Mouse (Mus musculus) forebrain, embryonic 12.5 days (tissue): ENCODE measurements around the gene Palld. TPM values are rescaled to one million over a fixed set of nuclear protein-coding genes. Genes with fewer than 3 reads are reported as not detected.
A peak's percentile ranks its signal among the peaks of the same experiment; 100 is the strongest.

ENCODE experiments used
- ATAC-seq: fragments of 200-750 bp; cut with Nextera tagmentation; 2 replicates; pipeline ENCODE4 v1.8.0; 2017; ENCODE audit warnings: moderate TSS enrichment; ENCODE audit not compliant: low FRiP score
- H3K27ac ChIP-seq: fragments of 300-500 bp; sonication (generic); 2 replicates; pipeline ENCODE4 v1.5.1; 2016; ENCODE audit warnings: mild to moderate bottlenecking
- H3K27me3 ChIP-seq: fragments of 300-500 bp; sonication (generic); 2 replicates; pipeline ENCODE4 v1.6.1; 2016; ENCODE audit warnings: mild to moderate bottlenecking
- H3K36me3 ChIP-seq: fragments of 300-500 bp; sonication (generic); replicated peaks from 2 replicates; pipeline ENCODE4 v1.6.1; 2016; ENCODE audit warnings: mild to moderate bottlenecking
- H3K4me1 ChIP-seq: fragments of 300-500 bp; sonication (generic); 2 replicates; pipeline ENCODE4 v1.6.1; 2016
- H3K4me2 ChIP-seq: fragments of 300-500 bp; sonication (generic); 2 replicates; pipeline ENCODE4 v1.6.1; 2016; ENCODE audit warnings: mild to moderate bottlenecking, moderate library complexity
- H3K4me3 ChIP-seq: fragments of 300-500 bp; sonication (generic); replicated peaks from 2 replicates; pipeline ENCODE4 v1.5.1; 2016; ENCODE audit warnings: mild to moderate bottlenecking
- H3K9ac ChIP-seq: fragments of 300-500 bp; sonication (generic); 2 replicates; pipeline ENCODE4 v1.6.1; 2016; ENCODE audit warnings: mild to moderate bottlenecking
- H3K9me3 ChIP-seq: fragments of 300-500 bp; sonication (generic); 2 replicates; pipeline ENCODE4 v1.6.1; 2016
- WGBS: fragments of 180-500 bp; shearing (Covaris S2); methylation state at CpG from one replicate; pipeline ENCODE4 v1.1.7; 2016; 5-methylcytosine and 5-hydroxymethylcytosine counted together
- polyA plus RNA-seq: library from polyadenylated mRNA; unstranded; fragments of >200 nt; fragmentation: Nextera tagmentation; extraction: Ambion mirVana; gene quantifications from 2 replicates; pipeline ENCODE4 v1.2.1, GENCODE M21; 2016

Palld gene
- polyA plus RNA-seq, 1 experiment from 2014 or later: 56.0 TPM

- Histone ChIP-seq H3K4me3 (no peak overlapping the region), H3K4me2 (no peak overlapping the region), H3K27ac (no peak overlapping the region), H3K27me3 (no peaks in the 10 kb centered on the region), H3K36me3 (no peaks in the 10 kb centered on the region), H3K9ac (no peak overlapping the region), H3K4me1 (no peaks in the 10 kb centered on the region), H3K9me3 (no peaks in the 10 kb centered on the region)
- WGBS: 79% methylated on average over 13 of the region's 13 CpGs
- ATAC-seq: no peak
Measured at GRCm38 (mm10) chr8:61908303-61909215, 6.1 kb upstream of the Palld start.

- H3K9me3 ChIP-seq: no peaks in the 10 kb centered on the region
- no peaks in the 10 kb centered on the region for H3K36me3 ChIP-seq
- no peak overlapping the region for H3K27ac ChIP-seq
- 29% methylated on average over 6 of the region's 6 CpGs for WGBS
- no peak overlapping the region for H3K4me3 ChIP-seq
- H3K4me2 ChIP-seq: no peak overlapping the region
- no peak overlapping the region for H3K9ac ChIP-seq
- peaks cover 5% of the 10 kb centered on the region; the same call in 1 of the 2 replicates for H3K4me1 ChIP-seq
- no peak for ATAC-seq
- H3K27me3 ChIP-seq: no peaks in the 10 kb centered on the region
Measured at GRCm38 (mm10) chr8:61901028-61901717, 1.3 kb downstream of the Palld start.

DNA sequence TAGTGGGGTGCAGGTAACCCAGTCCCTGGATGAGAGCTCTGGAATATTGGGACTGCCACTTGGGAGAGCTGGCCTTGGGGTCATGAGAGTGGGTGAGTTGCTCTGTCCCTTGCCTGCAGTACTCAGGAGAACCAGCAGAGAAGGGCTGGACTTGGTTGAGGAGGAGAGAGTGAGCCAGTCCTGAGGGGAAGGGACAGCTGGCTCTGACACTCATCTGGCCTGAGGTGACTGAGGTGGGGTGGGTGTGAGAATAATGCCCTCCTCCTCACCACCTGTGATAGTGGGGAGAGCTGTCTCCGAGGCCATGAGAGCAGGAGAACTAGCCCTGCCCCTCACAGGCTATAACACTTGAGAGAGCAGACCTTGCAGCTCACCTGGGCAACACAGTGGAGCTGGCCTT is 5.1 kb downstream of the Palld start:
- 72% methylated on average over 1 of the region's 1 CpGs for WGBS

DNA sequence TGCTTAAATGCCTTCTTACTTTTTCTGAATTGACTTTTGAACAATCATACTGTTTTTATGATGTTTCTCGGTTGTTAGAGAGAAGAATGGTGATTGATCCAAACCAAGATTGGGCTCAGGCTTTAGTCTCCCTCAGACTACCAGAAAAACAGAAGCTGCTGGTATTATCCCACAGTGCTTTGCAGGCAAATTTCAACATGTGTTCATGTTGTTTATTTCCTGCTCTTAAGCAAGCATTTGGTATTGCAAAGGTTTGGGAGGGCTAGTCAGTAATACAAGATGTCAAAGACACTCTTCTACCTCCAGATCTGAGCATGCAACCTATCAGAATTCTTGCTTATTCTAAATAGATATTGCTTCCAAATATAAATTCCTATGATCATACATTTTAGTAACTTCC is 5.7 kb downstream of the Palld start:
- Histone ChIP-seq H3K4me3 (no peak overlapping the region), H3K27me3 (no peaks in the 10 kb centered on the region), H3K27ac (no peak overlapping the region), H3K36me3 (no peaks in the 10 kb centered on the region), H3K9ac (no peak overlapping the region), H3K4me2 (no peak overlapping the region), H3K9me3 (no peaks in the 10 kb centered on the region), H3K4me1 (peaks cover 5% of the 10 kb centered on the region; the same call in 1 of the 2 replicates)
- WGBS: 91% methylated on average over 1 of the region's 1 CpGs
- no peak for ATAC-seq

More for the DNA sequence above, 5.1 kb downstream of the Palld start:
- ATAC-seq: no peak
- Histone ChIP-seq H3K4me3 (no peak overlapping the region), H3K9ac (no peak overlapping the region), H3K4me2 (no peak overlapping the region), H3K36me3 (no peaks in the 10 kb centered on the region), H3K27me3 (no peaks in the 10 kb centered on the region), H3K27ac (no peak overlapping the region), H3K4me1 (peaks cover 5% of the 10 kb centered on the region; the same call in 1 of the 2 replicates), H3K9me3 (no peaks in the 10 kb centered on the region)

DNA sequence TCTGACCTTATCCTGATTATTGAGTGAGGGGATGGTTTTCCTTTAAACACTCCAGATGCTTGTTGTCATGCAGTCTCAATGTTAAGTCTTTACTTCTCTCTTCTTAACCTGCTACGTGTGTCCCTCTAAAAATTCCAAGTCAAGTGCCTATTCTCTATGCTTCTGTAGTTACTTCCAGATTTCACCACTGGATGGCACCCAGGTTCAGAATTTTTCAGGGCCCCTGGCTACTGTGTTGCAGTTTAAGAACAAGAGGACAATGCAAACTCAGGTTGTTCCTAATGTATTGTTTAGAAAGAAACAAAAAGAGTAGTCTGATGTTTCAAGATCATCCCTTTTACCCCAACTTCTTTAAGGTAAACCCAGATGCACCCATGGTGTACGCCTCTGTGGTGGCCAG is 8.4 kb downstream of the Palld start:
- no peaks in the 10 kb centered on the region for H3K36me3 ChIP-seq
- H3K9me3 ChIP-seq: no peaks in the 10 kb centered on the region
- H3K4me3 ChIP-seq: no peak overlapping the region
- H3K9ac ChIP-seq: no peak overlapping the region
- H3K4me1 ChIP-seq: no peaks in the 10 kb centered on the region
- no peaks in the 10 kb centered on the region for H3K27me3 ChIP-seq
- no peak overlapping the region for H3K27ac ChIP-seq
- 0 out of 2 replicates have a peak, but pooled peaks have one; percentile 49 for ATAC-seq
- no peak overlapping the region for H3K4me2 ChIP-seq
- 53% methylated on average over 2 of the region's 2 CpGs for WGBS

GRCm38 (mm10) chr8:61877607-61878006 is 24.9 kb downstream of the Palld start:
- H3K27ac ChIP-seq: no peak overlapping the region
- no peak overlapping the region for H3K9ac ChIP-seq
- no peak overlapping the region for H3K4me2 ChIP-seq
- 85% methylated on average over 7 of the region's 7 CpGs for WGBS
- no peaks in the 10 kb centered on the region for H3K36me3 ChIP-seq
- no peak for ATAC-seq
- no peaks in the 10 kb centered on the region for H3K27me3 ChIP-seq
- H3K9me3 ChIP-seq: no peaks in the 10 kb centered on the region
- H3K4me3 ChIP-seq: no peak overlapping the region
- no peaks in the 10 kb centered on the region for H3K4me1 ChIP-seq

DNA sequence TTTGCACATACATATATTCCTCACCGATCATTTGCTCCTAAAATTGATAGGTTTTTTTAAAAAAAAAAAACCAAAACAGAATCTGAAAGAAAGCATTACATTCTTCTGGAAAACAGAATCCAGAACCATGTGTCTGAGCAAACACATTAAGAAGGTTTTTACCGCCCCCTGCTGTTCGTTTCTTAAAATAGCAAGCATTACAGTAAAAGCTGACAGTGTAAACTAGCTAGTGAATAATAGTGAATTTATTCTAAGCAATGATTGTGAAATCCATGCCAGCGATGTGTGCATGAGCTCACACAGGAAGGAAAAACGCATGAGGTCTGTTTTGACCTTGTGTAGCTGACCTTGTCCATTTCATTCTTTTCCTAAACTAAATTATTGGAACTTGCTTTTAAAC is 27.2 kb downstream of the Palld start:
- 10% methylated on average over 5 of the region's 5 CpGs for WGBS
- H3K4me2 ChIP-seq: no peak overlapping the region
- no peaks in the 10 kb centered on the region for H3K4me1 ChIP-seq
- no peak overlapping the region for H3K27ac ChIP-seq
- H3K36me3 ChIP-seq: no peaks in the 10 kb centered on the region
- no peaks in the 10 kb centered on the region for H3K27me3 ChIP-seq
- H3K9ac ChIP-seq: no peak overlapping the region
- H3K9me3 ChIP-seq: no peaks in the 10 kb centered on the region
- peak; percentile 79 for ATAC-seq
- H3K4me3 ChIP-seq: no peak overlapping the region

- WGBS: 40% methylated on average over 9 of the region's 9 CpGs
- no peak overlapping the region for H3K4me3 ChIP-seq
- H3K27ac ChIP-seq: no peak overlapping the region
- no peak overlapping the region for H3K4me2 ChIP-seq
- H3K27me3 ChIP-seq: no peaks in the 10 kb centered on the region
- no peaks in the 10 kb centered on the region for H3K9me3 ChIP-seq
- H3K4me1 ChIP-seq: no peaks in the 10 kb centered on the region
- no peak overlapping the region for H3K9ac ChIP-seq
- ATAC-seq: no peak
- H3K36me3 ChIP-seq: no peaks in the 10 kb centered on the region
Measured at GRCm38 (mm10) chr8:61873994-61874393, 28.5 kb downstream of the Palld start.

- no peak overlapping the region for H3K9ac ChIP-seq
- no peak for ATAC-seq
- H3K4me2 ChIP-seq: no peak overlapping the region
- 91% methylated on average over 3 of the region's 3 CpGs for WGBS
- H3K27ac ChIP-seq: no peak overlapping the region
- no peak overlapping the region for H3K4me3 ChIP-seq
- no peaks in the 10 kb centered on the region for H3K9me3 ChIP-seq
- H3K4me1 ChIP-seq: no peaks in the 10 kb centered on the region
- H3K27me3 ChIP-seq: no peaks in the 10 kb centered on the region; the same call in 1 of the 2 replicates
- H3K36me3 ChIP-seq: no peaks in the 10 kb centered on the region
Measured at GRCm38 (mm10) chr8:61868481-61868880, 34.0 kb downstream of the Palld start.

DNA sequence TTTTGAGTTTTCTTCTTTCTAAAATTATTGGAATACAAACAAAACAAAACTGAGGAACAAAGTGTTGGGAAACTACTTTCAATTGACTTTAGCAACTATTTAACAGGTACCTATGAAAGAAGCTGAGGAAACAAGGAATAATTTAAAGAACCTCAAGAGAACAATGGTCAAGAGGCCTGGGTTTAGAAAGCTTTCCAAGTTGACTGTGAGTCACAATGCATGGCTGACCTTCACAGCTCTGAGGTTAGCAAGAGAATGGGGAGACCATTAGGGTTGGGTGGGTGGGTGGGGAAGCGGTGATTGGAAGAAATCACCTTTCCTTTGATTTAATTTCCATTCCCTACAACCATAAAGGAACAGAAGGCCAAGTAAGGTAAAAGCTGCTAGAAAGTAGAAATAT is 35.6 kb downstream of the Palld start:
- no peaks in the 10 kb centered on the region; the same call in 1 of the 2 replicates for H3K27me3 ChIP-seq
- H3K9me3 ChIP-seq: no peaks in the 10 kb centered on the region
- no peak for ATAC-seq
- H3K4me3 ChIP-seq: no peak overlapping the region
- no peak overlapping the region for H3K9ac ChIP-seq
- no peaks in the 10 kb centered on the region for H3K36me3 ChIP-seq
- no peaks in the 10 kb centered on the region for H3K4me1 ChIP-seq
- no peak overlapping the region for H3K27ac ChIP-seq
- 90% methylated on average over 1 of the region's 1 CpGs for WGBS
- H3K4me2 ChIP-seq: no peak overlapping the region

- Histone ChIP-seq H3K9me3 (no peaks in the 10 kb centered on the region), H3K4me1 (no peaks in the 10 kb centered on the region), H3K27ac (no peak overlapping the region), H3K4me3 (no peak overlapping the region), H3K4me2 (no peak overlapping the region), H3K9ac (no peak overlapping the region), H3K36me3 (no peaks in the 10 kb centered on the region), H3K27me3 (no peaks in the 10 kb centered on the region; the same call in 1 of the 2 replicates)
- ATAC-seq: no peak
- 88% methylated on average over 7 of the region's 7 CpGs for WGBS
Measured at GRCm38 (mm10) chr8:61865365-61865764, 37.1 kb downstream of the Palld start.

DNA sequence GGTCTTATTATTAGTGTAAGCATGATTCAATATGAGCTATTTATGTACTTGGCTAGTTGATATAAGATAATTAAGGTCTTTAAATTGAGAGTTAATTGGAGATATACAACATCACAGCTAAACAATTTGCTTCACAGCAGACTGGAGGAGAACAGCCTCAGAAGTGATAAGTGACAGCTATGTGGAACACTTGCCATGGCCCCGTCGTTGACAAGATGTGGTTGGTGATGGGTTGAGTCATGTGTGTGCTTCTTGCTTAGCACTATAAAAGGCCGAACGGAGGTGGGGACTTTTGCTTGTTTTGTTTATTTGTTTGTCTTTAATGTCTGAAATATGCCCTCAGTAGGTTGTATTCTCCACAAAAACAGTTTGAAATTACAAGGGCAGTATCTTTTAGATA is 51.2 kb downstream of the Palld start:
- Histone ChIP-seq H3K27me3 (no peaks in the 10 kb centered on the region), H3K4me1 (0 out of 2 replicates have a peak, but pooled peaks cover 2% of the 10 kb centered on the region), H3K9ac (no peak overlapping the region), H3K4me2 (no peak overlapping the region), H3K9me3 (no peaks in the 10 kb centered on the region), H3K4me3 (no peak overlapping the region), H3K27ac (no peak overlapping the region), H3K36me3 (no peaks in the 10 kb centered on the region)
- WGBS: 81% methylated on average over 4 of the region's 4 CpGs
- no peak for ATAC-seq
